Mouse (Mus musculus): ENCODE results near the gene Galnt10. TPM values are rescaled to one million over a fixed set of nuclear protein-coding genes. Genes with fewer than 3 reads are reported as not detected.
A peak's percentile ranks its signal among the peaks of the same experiment; 100 is the strongest.
"Not testable (repeated sequence)": the region's sequence is repeated elsewhere in the genome, so short reads cannot be mapped to it uniquely, and the experiment has no call there.

The Galnt10 gene
- polyA plus RNA-seq, 1 experiment from 2014 or later = 13.8 TPM

- 2% methylated on average over 18 of the region's 18 CpGs for WGBS (ENCODE audit: missing documents)
- Histone ChIP-seq H3K4me3 (ENCODE audit: inconsistent target) (peak overlapping the region; percentile 34), H3K36me3 (ENCODE audit: inconsistent target) (peaks cover 8% of the 10 kb centered on the region; the same call in 1 of the 2 replicates), H3K27ac (no peak overlapping the region), H3K79me2 (ENCODE audit: inconsistent target) (peaks cover 23% of the 10 kb centered on the region; the same call in 1 of the 2 replicates)
These were observed 157.2 kb downstream of the Galnt10 start for GRCm38 (mm10) chr11:57802511-57802870.

- Histone ChIP-seq H3K4me3 (ENCODE audit: inconsistent target) (no peak overlapping the region), H3K79me2 (ENCODE audit: inconsistent target) (peaks cover 23% of the 10 kb centered on the region; the same call in 1 of the 2 replicates), H3K27ac (no peak overlapping the region), H3K36me3 (ENCODE audit: inconsistent target) (peaks cover 27% of the 10 kb centered on the region; the same call in 1 of the 2 replicates)
- WGBS (ENCODE audit: missing documents) = 91% methylated on average over 3 of the region's 3 CpGs
These were observed 159.8 kb downstream of the Galnt10 start for GRCm38 (mm10) chr11:57805047-57805446.

- no peak overlapping the region for H3K4me3 ChIP-seq (ENCODE audit: inconsistent target)
- peaks cover 32% of the 10 kb centered on the region for H3K36me3 ChIP-seq (ENCODE audit: inconsistent target)
- H3K27ac ChIP-seq = no peak overlapping the region
- WGBS (ENCODE audit: missing documents) = 92% methylated on average over 14 of the region's 17 CpGs
- peaks cover 4% of the 10 kb centered on the region; the same call in 1 of the 2 replicates for H3K79me2 ChIP-seq (ENCODE audit: inconsistent target)
These were observed 163.9 kb downstream of the Galnt10 start for GRCm38 (mm10) chr11:57809017-57809731.

- H3K27ac ChIP-seq = no peak overlapping the region
- no peaks in the 10 kb centered on the region; the same call in 1 of the 2 replicates for H3K79me2 ChIP-seq (ENCODE audit: inconsistent target)
- WGBS (ENCODE audit: missing documents) = 97% methylated on average over 8 of the region's 8 CpGs
- peaks cover 32% of the 10 kb centered on the region for H3K36me3 ChIP-seq (ENCODE audit: inconsistent target)
- H3K4me3 ChIP-seq (ENCODE audit: inconsistent target) = no peak overlapping the region
These were observed 164.5 kb downstream of the Galnt10 start for GRCm38 (mm10) chr11:57809732-57810098.

- peaks cover 32% of the 10 kb centered on the region for H3K36me3 ChIP-seq (ENCODE audit: inconsistent target)
- no peak overlapping the region for H3K27ac ChIP-seq
- H3K4me3 ChIP-seq (ENCODE audit: inconsistent target) = no peak overlapping the region
- WGBS (ENCODE audit: missing documents) = 96% methylated on average over 7 of the region's 7 CpGs
- no peaks in the 10 kb centered on the region for H3K79me2 ChIP-seq (ENCODE audit: inconsistent target)
These were observed 165.8 kb downstream of the Galnt10 start for GRCm38 (mm10) chr11:57811006-57811405.

- H3K36me3 ChIP-seq (ENCODE audit: inconsistent target) = peaks cover 27% of the 10 kb centered on the region
- H3K79me2 ChIP-seq (ENCODE audit: inconsistent target) = no peaks in the 10 kb centered on the region
- H3K4me3 ChIP-seq (ENCODE audit: inconsistent target) = no peak overlapping the region
- 91% methylated on average over 8 of the region's 8 CpGs for WGBS (ENCODE audit: missing documents)
- H3K27ac ChIP-seq = no peak overlapping the region
These were observed 167.0 kb downstream of the Galnt10 start for GRCm38 (mm10) chr11:57812212-57812611.

GRCm38 (mm10) chr11:57813641-57814040 is 168.4 kb downstream of the Galnt10 start:
- WGBS (ENCODE audit: missing documents) = 98% methylated on average over 3 of the region's 3 CpGs
- peaks cover 18% of the 10 kb centered on the region for H3K36me3 ChIP-seq (ENCODE audit: inconsistent target)
- no peaks in the 10 kb centered on the region for H3K79me2 ChIP-seq (ENCODE audit: inconsistent target)
- no peak overlapping the region for H3K27ac ChIP-seq
- no peak overlapping the region for H3K4me3 ChIP-seq (ENCODE audit: inconsistent target)

- Histone ChIP-seq H3K27ac (no peak overlapping the region), H3K79me2 (ENCODE audit: inconsistent target) (no peaks in the 10 kb centered on the region), H3K36me3 (ENCODE audit: inconsistent target) (no peaks in the 10 kb centered on the region), H3K4me3 (ENCODE audit: inconsistent target) (no peak overlapping the region)
- 97% methylated on average over 4 of the region's 4 CpGs for WGBS (ENCODE audit: missing documents)
These were observed 172.9 kb downstream of the Galnt10 start for GRCm38 (mm10) chr11:57818189-57818588.

- 28% methylated on average over 9 of the region's 9 CpGs for WGBS (ENCODE audit: missing documents)
- Histone ChIP-seq H3K79me2 (ENCODE audit: inconsistent target) (no peaks in the 10 kb centered on the region), H3K36me3 (ENCODE audit: inconsistent target) (no peaks in the 10 kb centered on the region), H3K27ac (no peak overlapping the region), H3K4me3 (ENCODE audit: inconsistent target) (no peak overlapping the region)
These were observed 174.8 kb downstream of the Galnt10 start for GRCm38 (mm10) chr11:57819999-57820581.

GRCm38 (mm10) chr11:57823159-57823558 is 177.9 kb downstream of the Galnt10 start:
- H3K4me3 ChIP-seq (ENCODE audit: inconsistent target); H3K27ac ChIP-seq; H3K79me2 ChIP-seq (ENCODE audit: inconsistent target); H3K36me3 ChIP-seq (ENCODE audit: inconsistent target): not testable (repeated sequence)
- 88% methylated on average over 2 of the region's 2 CpGs for WGBS (ENCODE audit: missing documents)

GRCm38 (mm10) chr11:57823714-57824113 is 178.5 kb downstream of the Galnt10 start:
- WGBS (ENCODE audit: missing documents) = 93% methylated on average over 7 of the region's 7 CpGs
- no peak overlapping the region for H3K27ac ChIP-seq
- H3K4me3 ChIP-seq (ENCODE audit: inconsistent target) = no peak overlapping the region

GRCm38 (mm10) chr11:57825234-57825633 is 180.0 kb downstream of the Galnt10 start:
- WGBS (ENCODE audit: missing documents) = 63% methylated on average over 9 of the region's 11 CpGs
- not testable (repeated sequence) for H3K79me2 ChIP-seq (ENCODE audit: inconsistent target); H3K4me3 ChIP-seq (ENCODE audit: inconsistent target); H3K36me3 ChIP-seq (ENCODE audit: inconsistent target); H3K27ac ChIP-seq

More at GRCm38 (mm10) chr11:57823714-57824113, 178.5 kb downstream of the Galnt10 start:
- H3K79me2 ChIP-seq (ENCODE audit: inconsistent target) = no peaks in the 10 kb centered on the region
- no peaks in the 10 kb centered on the region for H3K36me3 ChIP-seq (ENCODE audit: inconsistent target)

- no peak overlapping the region for H3K4me3 ChIP-seq (ENCODE audit: inconsistent target)
- H3K36me3 ChIP-seq (ENCODE audit: inconsistent target) = no peaks in the 10 kb centered on the region
- no peak overlapping the region for H3K27ac ChIP-seq
- 6% methylated on average over 41 of the region's 41 CpGs for WGBS (ENCODE audit: missing documents)
- H3K79me2 ChIP-seq (ENCODE audit: inconsistent target) = no peaks in the 10 kb centered on the region
These were observed 182.0 kb downstream of the Galnt10 start for GRCm38 (mm10) chr11:57827048-57827914.

- no peak overlapping the region for H3K4me3 ChIP-seq (ENCODE audit: inconsistent target)
- H3K79me2 ChIP-seq (ENCODE audit: inconsistent target) = no peaks in the 10 kb centered on the region
- WGBS (ENCODE audit: missing documents) = 2% methylated on average over 27 of the region's 33 CpGs
- H3K36me3 ChIP-seq (ENCODE audit: inconsistent target) = no peaks in the 10 kb centered on the region
- no peak overlapping the region for H3K27ac ChIP-seq
These were observed 182.8 kb downstream of the Galnt10 start for GRCm38 (mm10) chr11:57827915-57828545.
